Mouse (Mus musculus): Measurements from ENCODE around the gene Tdrd1. TPM values are rescaled to one million over a fixed set of nuclear protein-coding genes. Genes with fewer than 3 reads are reported as not detected.

Gene Tdrd1
- polyA plus RNA-seq, 2 experiments = 3.3 to 3.9 TPM

GRCm38 (mm10) chr19:56805366-56805765, 20.6 kb upstream of the Tdrd1 start:
- no peak for ATAC-seq (ENCODE audit: low FRiP score, low read depth)
- 83% methylated on average over 2 of the region's 2 CpGs for WGBS

GRCm38 (mm10) chr19:56807122-56807521, 18.9 kb upstream of the Tdrd1 start:
- Histone ChIP-seq H3K9ac (ENCODE audit: low read depth, low read length, severe bottlenecking) (no peak overlapping the region), H3K27ac (replicated peaks; ENCODE audit: low read depth, low read length) (no peak overlapping the region), H3K4me2 (replicated peaks; ENCODE audit: low read depth, low read length, severe bottlenecking) (no peak overlapping the region), H3K4me3 (replicated peaks; ENCODE audit: low read length) (no peak overlapping the region), H3K9me3 (ENCODE audit: control insufficient read depth, low read length) (no peaks in the 10 kb centered on the region), H3K27me3 (ENCODE audit: control insufficient read depth, insufficient read depth, low read length) (no peaks in the 10 kb centered on the region), H3K4me1 (ENCODE audit: control insufficient read depth, insufficient read depth, low read length) (peaks cover 4% of the 10 kb centered on the region; the same call in 1 of the 2 replicates), H3K36me3 (ENCODE audit: control insufficient read depth, insufficient read depth, low read length) (peaks cover 89% of the 10 kb centered on the region)
- TF ChIP-seq POLR2A (IDR thresholded peaks at IDR 0.05; ENCODE audit: borderline replicate concordance, extremely low read depth, insufficient read depth, insufficient read length) = no peak
- no peak for DNase-seq (ENCODE audit: low spot score)
- no peak for ATAC-seq (ENCODE audit: low FRiP score, low read depth)
- 51% methylated on average over 5 of the region's 5 CpGs for WGBS

More at GRCm38 (mm10) chr19:56805366-56805765, 20.6 kb upstream of the Tdrd1 start:
- Histone ChIP-seq H3K4me2 (replicated peaks; ENCODE audit: low read depth, low read length, severe bottlenecking) (no peak overlapping the region), H3K4me1 (ENCODE audit: control insufficient read depth, insufficient read depth, low read length) (no peaks in the 10 kb centered on the region), H3K9me3 (ENCODE audit: control insufficient read depth, low read length) (no peaks in the 10 kb centered on the region), H3K27ac (replicated peaks; ENCODE audit: low read depth, low read length) (no peak overlapping the region), H3K27me3 (ENCODE audit: control insufficient read depth, insufficient read depth, low read length) (no peaks in the 10 kb centered on the region), H3K36me3 (ENCODE audit: control insufficient read depth, insufficient read depth, low read length) (peaks cover 91% of the 10 kb centered on the region), H3K9ac (ENCODE audit: low read depth, low read length, severe bottlenecking) (no peak overlapping the region), H3K4me3 (replicated peaks; ENCODE audit: low read length) (no peak overlapping the region)
- DNase-seq (ENCODE audit: low spot score) = no peak
- TF ChIP-seq POLR2A (IDR thresholded peaks at IDR 0.05; ENCODE audit: borderline replicate concordance, extremely low read depth, insufficient read depth, insufficient read length) = no peak

GRCm38 (mm10) chr19:56808771-56809170, 17.2 kb upstream of the Tdrd1 start:
- no peak overlapping the region for H3K4me2 ChIP-seq (replicated peaks; ENCODE audit: low read depth, low read length, severe bottlenecking)
- TF ChIP-seq POLR2A (IDR thresholded peaks at IDR 0.05; ENCODE audit: borderline replicate concordance, extremely low read depth, insufficient read depth, insufficient read length) = no peak
- no peak overlapping the region for H3K27ac ChIP-seq (replicated peaks; ENCODE audit: low read depth, low read length)
- H3K9me3 ChIP-seq (ENCODE audit: control insufficient read depth, low read length) = no peaks in the 10 kb centered on the region
- 58% methylated on average over 5 of the region's 5 CpGs for WGBS
- no peak overlapping the region for H3K4me3 ChIP-seq (replicated peaks; ENCODE audit: low read length)
- no peaks in the 10 kb centered on the region for H3K27me3 ChIP-seq (ENCODE audit: control insufficient read depth, insufficient read depth, low read length)
- DNase-seq (ENCODE audit: low spot score) (peak; percentile 50), ATAC-seq (ENCODE audit: low FRiP score, low read depth) (0 out of 2 replicates have a peak, but pooled peaks have one; percentile 44)
- H3K9ac ChIP-seq (ENCODE audit: low read depth, low read length, severe bottlenecking) = no peak overlapping the region
- H3K4me1 ChIP-seq (ENCODE audit: control insufficient read depth, insufficient read depth, low read length) = peaks cover 4% of the 10 kb centered on the region; the same call in 1 of the 2 replicates
- peaks cover 87% of the 10 kb centered on the region for H3K36me3 ChIP-seq (ENCODE audit: control insufficient read depth, insufficient read depth, low read length)

GRCm38 (mm10) chr19:56810641-56811146, 15.3 kb upstream of the Tdrd1 start:
- H3K9ac ChIP-seq (ENCODE audit: low read depth, low read length, severe bottlenecking) = no peak overlapping the region
- H3K36me3 ChIP-seq (ENCODE audit: control insufficient read depth, insufficient read depth, low read length) = peaks cover 80% of the 10 kb centered on the region
- H3K27ac ChIP-seq (replicated peaks; ENCODE audit: low read depth, low read length) = no peak overlapping the region
- H3K4me3 ChIP-seq (replicated peaks; ENCODE audit: low read length) = no peak overlapping the region
- no peak for TF ChIP-seq POLR2A (IDR thresholded peaks at IDR 0.05; ENCODE audit: borderline replicate concordance, extremely low read depth, insufficient read depth, insufficient read length)
- H3K27me3 ChIP-seq (ENCODE audit: control insufficient read depth, insufficient read depth, low read length) = no peaks in the 10 kb centered on the region
- no peak for DNase-seq (ENCODE audit: low spot score)
- H3K4me2 ChIP-seq (replicated peaks; ENCODE audit: low read depth, low read length, severe bottlenecking) = no peak overlapping the region
- ATAC-seq (ENCODE audit: low FRiP score, low read depth) = no peak
- no peaks in the 10 kb centered on the region for H3K9me3 ChIP-seq (ENCODE audit: control insufficient read depth, low read length)
- peaks cover 4% of the 10 kb centered on the region; the same call in 1 of the 2 replicates for H3K4me1 ChIP-seq (ENCODE audit: control insufficient read depth, insufficient read depth, low read length)

GRCm38 (mm10) chr19:56811590-56811989, 14.4 kb upstream of the Tdrd1 start:
- no peak overlapping the region for H3K4me3 ChIP-seq (replicated peaks; ENCODE audit: low read length)
- no peak overlapping the region for H3K9ac ChIP-seq (ENCODE audit: low read depth, low read length, severe bottlenecking)
- peaks cover 74% of the 10 kb centered on the region for H3K36me3 ChIP-seq (ENCODE audit: control insufficient read depth, insufficient read depth, low read length)
- H3K9me3 ChIP-seq (ENCODE audit: control insufficient read depth, low read length) = no peaks in the 10 kb centered on the region
- H3K27me3 ChIP-seq (ENCODE audit: control insufficient read depth, insufficient read depth, low read length) = no peaks in the 10 kb centered on the region
- DNase-seq (ENCODE audit: low spot score) (peak; percentile 44), ATAC-seq (ENCODE audit: low FRiP score, low read depth) (no peak; the same call in 1 of the 2 replicates)
- TF ChIP-seq POLR2A (IDR thresholded peaks at IDR 0.05; ENCODE audit: borderline replicate concordance, extremely low read depth, insufficient read depth, insufficient read length) = no peak
- H3K4me1 ChIP-seq (ENCODE audit: control insufficient read depth, insufficient read depth, low read length) = peaks cover 5% of the 10 kb centered on the region; the same call in 1 of the 2 replicates
- 37% methylated on average over 9 of the region's 9 CpGs for WGBS
- H3K4me2 ChIP-seq (replicated peaks; ENCODE audit: low read depth, low read length, severe bottlenecking) = no peak overlapping the region
- no peak overlapping the region for H3K27ac ChIP-seq (replicated peaks; ENCODE audit: low read depth, low read length)

Measured in limb, embryonic 14.5 days (tissue).